10 mouse cellular contexts compared by ENCODE assay signal in genomic region chr5:136620234-136620633, GRCm38 (mm10). TPM values are rescaled to one million over a fixed set of nuclear protein-coding genes. Genes with fewer than 3 reads are reported as not detected.
DNase-seq lines count a peak whose midpoint lies in the region; ATAC-seq and TF ChIP-seq lines count a peak whose summit lies in the region.
"Had no signal": no experiment of that assay in that cellular context is flagged by ENCODE, and none has a peak within 500 bp of the region (broad histone marks: within the 10 kb centered on the region; RNA-seq: fewer than 3 reads in every experiment).

No protein-coding gene starts in this region.

- peak overlapping the region; percentile 70; the same call in 1 of the 2 replicates for H3K27ac ChIP-seq in heart, embryonic 13.5 days (replicated peaks)
- H3K27ac ChIP-seq in thymus, adult 2 months (ENCODE audit: control insufficient read depth, insufficient read depth, low read length), result peak overlapping the region; percentile 99
- H3K27ac ChIP-seq in lung, embryonic 16.5 days (ENCODE audit: low read length), result peak overlapping the region; percentile 75
- H3K27ac ChIP-seq in stomach, postnatal 0 days (replicated peaks), result 0 out of 2 replicates have a peak overlapping the region, but pooled peaks have one; percentile 40

- H3K4me1 ChIP-seq in heart, embryonic 13.5 days, result peaks cover 22% of the 10 kb centered on the region
- peaks cover 70% of the 10 kb centered on the region for H3K4me1 ChIP-seq in thymus, adult 2 months (replicated peaks; ENCODE audit: control insufficient read depth, insufficient read depth, low read length)
- H3K4me1 ChIP-seq in lung, embryonic 16.5 days (replicated peaks; ENCODE audit: control insufficient read depth, insufficient read depth, low read length), result peaks cover 21% of the 10 kb centered on the region
- H3K4me1 ChIP-seq in stomach, postnatal 0 days (replicated peaks; ENCODE audit: control insufficient read depth, insufficient read depth), result peaks cover 5% of the 10 kb centered on the region

- H3K36me3 ChIP-seq in heart, embryonic 13.5 days, result no peaks in the 10 kb centered on the region
- no peaks in the 10 kb centered on the region for H3K36me3 ChIP-seq in thymus, adult 2 months (ENCODE audit: control insufficient read depth, insufficient read depth, low read length)
- no peaks in the 10 kb centered on the region for H3K36me3 ChIP-seq in lung, embryonic 16.5 days (ENCODE audit: control insufficient read depth, insufficient read depth, low read length)
- H3K36me3 ChIP-seq in stomach, postnatal 0 days (ENCODE audit: control insufficient read depth, insufficient read depth, low read length), result no peaks in the 10 kb centered on the region

- TF ChIP-seq POLR2A in thymus, adult 2 months (IDR thresholded peaks at IDR 0.05; ENCODE audit: control insufficient read depth, extremely low read depth, insufficient read depth, low read length, poor library complexity), result no peak

- peak overlapping the region; percentile 29 for H3K4me3 ChIP-seq in heart, embryonic 13.5 days
- H3K4me3 ChIP-seq in thymus, adult 2 months (ENCODE audit: control insufficient read depth, insufficient read depth, low read length), result no peak overlapping the region
- H3K4me3 ChIP-seq in lung, embryonic 16.5 days (ENCODE audit: low read length), result no peak overlapping the region; the same call in 1 of the 2 replicates
- no peak overlapping the region for H3K4me3 ChIP-seq in stomach, postnatal 0 days (ENCODE audit: low read depth, low read length)

- ATAC-seq in heart, embryonic 13.5 days (ENCODE audit: extremely low read depth, insufficient number of reproducible peaks, low FRiP score, low TSS enrichment), result no peak
- ATAC-seq in lung, embryonic 16.5 days (ENCODE audit: low read depth), result no peak
- ATAC-seq in stomach, postnatal 0 days (ENCODE audit: low FRiP score, low TSS enrichment), result 0 out of 2 replicates have a peak, but pooled peaks have one; percentile 3
- no peak for ATAC-seq in monocyte, adult 5-6 weeks (replicated peaks; ENCODE audit: insufficient number of reproducible peaks, low FRiP score, low TSS enrichment, poor library complexity, severe bottlenecking)
- no peak for ATAC-seq in cerebellum, adult (ENCODE audit: insufficient number of reproducible peaks, low FRiP score, low TSS enrichment)
- ATAC-seq: CD4-positive, CD25-positive, alpha-beta regulatory T cell, adult 4 months had no signal

- no peak for TF ChIP-seq CTCF in thymus, adult 2 months (IDR thresholded peaks at IDR 0.05; ENCODE audit: borderline replicate concordance, control insufficient read depth, extremely low read depth, insufficient read depth, low read length, poor library complexity)
- no peak for TF ChIP-seq CTCF in stomach, postnatal 0 days (IDR thresholded peaks at IDR 0.05; ENCODE audit: low read depth)

- 16% methylated on average over 12 of the region's 12 CpGs for WGBS in heart, embryonic 13.5 days
- WGBS in thymus, adult 2 months, result 33% methylated on average over 12 of the region's 12 CpGs
- 17% methylated on average over 12 of the region's 12 CpGs for WGBS in lung, embryonic 16.5 days
- WGBS in stomach, postnatal 0 days, result 26% methylated on average over 12 of the region's 12 CpGs

- DNase-seq in heart, adult 8-10 months (ENCODE audit: low spot score), result no peak
- DNase-seq in thymus, adult 2 months, result no peak
- no peak for DNase-seq in thymus, adult 18-20 months
- no peak for DNase-seq in stomach, postnatal 0 days (ENCODE audit: low spot score)
- DNase-seq: cerebellum, adult 2 months had no signal

- peaks cover 29% of the 10 kb centered on the region for H3K27me3 ChIP-seq in heart, embryonic 13.5 days (replicated peaks)
- no peaks in the 10 kb centered on the region for H3K27me3 ChIP-seq in thymus, adult 2 months (ENCODE audit: control insufficient read depth, insufficient read depth, low read length)
- no peaks in the 10 kb centered on the region for H3K27me3 ChIP-seq in lung, embryonic 16.5 days (ENCODE audit: control insufficient read depth, insufficient read depth, low read depth, low read length)
- H3K27me3 ChIP-seq in stomach, postnatal 0 days (ENCODE audit: control insufficient read depth, insufficient read depth, low read length), result no peaks in the 10 kb centered on the region

- H3K9ac ChIP-seq in heart, embryonic 13.5 days, result peak overlapping the region; percentile 61
- H3K9ac ChIP-seq in lung, embryonic 16.5 days (ENCODE audit: low read length), result peak overlapping the region; percentile 48
- H3K9ac ChIP-seq in stomach, postnatal 0 days (ENCODE audit: low read length), result no peak overlapping the region

- H3K9me3 ChIP-seq in heart, embryonic 13.5 days, result no peaks in the 10 kb centered on the region
- H3K9me3 ChIP-seq in lung, embryonic 16.5 days (ENCODE audit: control insufficient read depth, low read length), result no peaks in the 10 kb centered on the region
- H3K9me3 ChIP-seq in stomach, postnatal 0 days (ENCODE audit: control insufficient read depth, low read length), result no peaks in the 10 kb centered on the region

- TF ChIP-seq EP300 in stomach, postnatal 0 days (optimal IDR thresholded peaks at IDR 0.05), result no peak

- peak overlapping the region; percentile 65 for H3K4me2 ChIP-seq in heart, embryonic 13.5 days
- H3K4me2 ChIP-seq in lung, embryonic 16.5 days (ENCODE audit: low read depth, low read length), result peak overlapping the region; percentile 42
- peak overlapping the region; percentile 42 for H3K4me2 ChIP-seq in stomach, postnatal 0 days (replicated peaks; ENCODE audit: low read depth)

RNA-seq across cellular contexts. Expression of gene Cux1, which starts 52.9 kb away (rescaled TPM):
- polyA plus RNA-seq in heart, embryonic 13.5 days (2015; fragmentation: Nextera tagmentation; extraction: Ambion mirVana), result 68.9 and 70.8 TPM in 2 replicates
- total RNA-seq in heart, adult 8-10 months (2022), result 100 to 1,000 TPM in 1 of 4 experiments, 10 to 100 TPM in 3; 79.3 to 102 (median 88.5) TPM
- polyA plus RNA-seq in thymus, adult 2 months (2012; rRNA removed), result 164 and 205 TPM in 2 replicates
- polyA plus RNA-seq in lung, embryonic 16.5 days (2015; fragmentation: Nextera tagmentation; extraction: Ambion mirVana), result 113 and 117 TPM in 2 replicates
- 33.7 and 36.3 TPM in 2 replicates for polyA plus RNA-seq in stomach, postnatal 0 days (2015; fragmentation: Nextera tagmentation; extraction: Ambion mirVana)
- total RNA-seq in monocyte, adult 5-6 weeks (2017), result 61.3 to 96.3 TPM (median 79.9 TPM) in 3 replicates

Comparison
In these comparisons a context has a peak if more than half of its experiments do, and no peak if none do; other contexts are left out.
1. H3K27ac ChIP-seq: peak in every context shown above with its lines; median percentile 99 in thymus, adult 2 months; 75 in lung, embryonic 16.5 days; 70 in heart, embryonic 13.5 days; 40 in stomach, postnatal 0 days.